Mouse (Mus musculus) right cerebral cortex, postnatal 10 days (tissue): ENCODE data around the gene Cnn3.
A peak's percentile ranks its signal among the peaks of the same experiment; 100 is the strongest.

Experiments used
- DNase-seq, 2 experiments: peaks; one replicate each; pipeline ENCODE4 v3.0.0; 2021; ENCODE audit warnings: low spot score in 2 of 2

The Cnn3 gene

GRCm38 (mm10) chr3:121418251-121418601 is 8.1 kb upstream of the Cnn3 start:
- DNase-seq, result no peak

GRCm38 (mm10) chr3:121418850-121419435 is 7.4 kb upstream of the Cnn3 start:
- DNase-seq, result no peak

- no peak for DNase-seq
Observed at GRCm38 (mm10) chr3:121422405-121422804, 3.9 kb upstream of the Cnn3 start.

- DNase-seq, result peak; percentile 73 to 76
Observed at GRCm38 (mm10) chr3:121426621-121427519, 573 bp downstream of the Cnn3 start.

- DNase-seq, result peak; percentile 80 to 81
Observed at GRCm38 (mm10) chr3:121427520-121427908, 1.2 kb downstream of the Cnn3 start.

- no peak for DNase-seq
Observed at GRCm38 (mm10) chr3:121428230-121428629, 1.9 kb downstream of the Cnn3 start.

- no peak for DNase-seq
Observed at GRCm38 (mm10) chr3:121428696-121429259, 2.5 kb downstream of the Cnn3 start.

- DNase-seq, result no peak
Observed at GRCm38 (mm10) chr3:121429469-121429868, 3.2 kb downstream of the Cnn3 start.

- no peak for DNase-seq
Observed at GRCm38 (mm10) chr3:121430289-121430936, 4.1 kb downstream of the Cnn3 start.

GRCm38 (mm10) chr3:121433359-121433758 is 7.1 kb downstream of the Cnn3 start:
- DNase-seq, result no peak

- no peak for DNase-seq
Observed at GRCm38 (mm10) chr3:121433968-121434533, 7.8 kb downstream of the Cnn3 start.

- no peak for DNase-seq
Observed at GRCm38 (mm10) chr3:121435296-121435695, 9.0 kb downstream of the Cnn3 start.

- no peak for DNase-seq
Observed at GRCm38 (mm10) chr3:121437070-121437469, 10.8 kb downstream of the Cnn3 start.

- no peak for DNase-seq
Observed at GRCm38 (mm10) chr3:121437996-121438395, 11.7 kb downstream of the Cnn3 start.

- DNase-seq, result no peak
Observed at GRCm38 (mm10) chr3:121439623-121440161, 13.4 kb downstream of the Cnn3 start.

GRCm38 (mm10) chr3:121441504-121441903 is 15.2 kb downstream of the Cnn3 start:
- no peak for DNase-seq

- DNase-seq, result no peak
Observed at GRCm38 (mm10) chr3:121442288-121442687, 16.0 kb downstream of the Cnn3 start.

- no peak for DNase-seq
Observed at GRCm38 (mm10) chr3:121443861-121444271, 17.6 kb downstream of the Cnn3 start.

- DNase-seq, result no peak
Observed at GRCm38 (mm10) chr3:121444414-121444813, 18.1 kb downstream of the Cnn3 start.

GRCm38 (mm10) chr3:121446454-121446853 is 20.2 kb downstream of the Cnn3 start:
- DNase-seq, result no peak

GRCm38 (mm10) chr3:121448029-121448468 is 21.8 kb downstream of the Cnn3 start:
- no peak for DNase-seq

- no peak for DNase-seq
Observed at GRCm38 (mm10) chr3:121448606-121449005, 22.3 kb downstream of the Cnn3 start.
